Mouse (Mus musculus): ENCODE measurements around the gene Galntl5.

DNA sequence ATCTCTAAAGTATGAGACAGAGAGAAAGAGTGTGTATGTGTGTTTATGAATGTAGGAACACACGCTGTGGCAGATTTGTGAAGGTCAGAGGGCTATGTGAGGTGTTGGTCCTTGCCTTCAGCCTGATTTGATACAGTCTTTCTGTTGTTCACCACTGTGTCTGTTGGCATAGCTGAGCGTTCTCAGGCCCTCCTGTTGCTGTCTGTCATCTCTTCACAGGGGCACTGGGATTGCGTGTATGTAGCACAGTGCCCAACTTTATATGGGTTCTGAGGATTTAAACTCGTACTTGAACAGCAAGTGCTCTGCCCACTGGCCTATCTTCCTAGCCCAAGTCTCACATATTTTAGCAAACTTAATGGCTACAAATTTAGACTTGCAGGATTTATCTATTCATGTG lies 2.3 kb downstream of the Galntl5 start:
- no peak for TF ChIP-seq CTCF (IDR thresholded peaks at IDR 0.05; ENCODE audit: low read depth)
- no peak for TF ChIP-seq EP300 (optimal IDR thresholded peaks at IDR 0.05)

All from stomach, postnatal 0 days (tissue).